Mouse (Mus musculus): ENCODE data around the gene Bap1.

Bap1 gene

GRCm38 (mm10) chr14:31233070-31233995 is 17.9 kb upstream of the Bap1 start:
- DNase-seq (ENCODE audit: low spot score in 2 of 2) = no peak

GRCm38 (mm10) chr14:31233996-31234591 is 17.2 kb upstream of the Bap1 start:
- DNase-seq (ENCODE audit: low spot score in 2 of 2) = peak; percentile 63 to 83

GRCm38 (mm10) chr14:31237101-31237882 is 14.0 kb upstream of the Bap1 start:
- DNase-seq (ENCODE audit: low spot score in 2 of 2) = no peak

GRCm38 (mm10) chr14:31240528-31240927 is 10.7 kb upstream of the Bap1 start:
- no peak for DNase-seq (ENCODE audit: low spot score in 2 of 2)

- no peak for DNase-seq (ENCODE audit: low spot score in 2 of 2)
These were observed 6.5 kb upstream of the Bap1 start for GRCm38 (mm10) chr14:31244777-31245176.

- DNase-seq (ENCODE audit: low spot score in 2 of 2) = no peak
These were observed 5.3 kb upstream of the Bap1 start for GRCm38 (mm10) chr14:31245946-31246345.

- no peak for DNase-seq (ENCODE audit: low spot score in 2 of 2)
These were observed 2.9 kb upstream of the Bap1 start for GRCm38 (mm10) chr14:31248396-31248795.

- peak; percentile 13 to 41 for DNase-seq (ENCODE audit: low spot score in 2 of 2)
These were observed 797 bp upstream of the Bap1 start for GRCm38 (mm10) chr14:31250222-31251083.

GRCm38 (mm10) chr14:31251626-31252025 is 376 bp downstream of the Bap1 start:
- DNase-seq (ENCODE audit: low spot score in 2 of 2) = no peak

- DNase-seq (ENCODE audit: low spot score in 2 of 2) = peak in 1 of 2 experiments; percentile 12
These were observed 841 bp downstream of the Bap1 start for GRCm38 (mm10) chr14:31252091-31252490.

- DNase-seq (ENCODE audit: low spot score in 2 of 2) = no peak
These were observed 7.3 kb downstream of the Bap1 start for GRCm38 (mm10) chr14:31258476-31259050.

GRCm38 (mm10) chr14:31260374-31260773 is 9.1 kb downstream of the Bap1 start:
- no peak for DNase-seq (ENCODE audit: low spot score in 2 of 2)

GRCm38 (mm10) chr14:31260932-31261331 is 9.7 kb downstream of the Bap1 start:
- no peak for DNase-seq (ENCODE audit: low spot score in 2 of 2)

GRCm38 (mm10) chr14:31267649-31268048 is 16.4 kb downstream of the Bap1 start:
- DNase-seq (ENCODE audit: low spot score in 2 of 2) = no peak

GRCm38 (mm10) chr14:31268301-31269001 is 17.2 kb downstream of the Bap1 start:
- DNase-seq (ENCODE audit: low spot score in 2 of 2) = no peak

GRCm38 (mm10) chr14:31269456-31270100 is 18.3 kb downstream of the Bap1 start:
- DNase-seq (ENCODE audit: low spot score in 2 of 2) = no peak

- DNase-seq (ENCODE audit: low spot score in 2 of 2) = no peak
These were observed 19.9 kb downstream of the Bap1 start for GRCm38 (mm10) chr14:31271121-31271520.

GRCm38 (mm10) chr14:31272164-31272563 is 20.9 kb downstream of the Bap1 start:
- peak; percentile 75 to 88 for DNase-seq (ENCODE audit: low spot score in 2 of 2)

- no peak for DNase-seq (ENCODE audit: low spot score in 2 of 2)
These were observed 34.5 kb downstream of the Bap1 start for GRCm38 (mm10) chr14:31285728-31286127.

Measured in spleen, postnatal 10 days (tissue).